Mouse (Mus musculus) B cell, adult (primary cell): ENCODE measurements around the gene Ebp. TPM values are rescaled to one million over a fixed set of nuclear protein-coding genes. Genes with fewer than 3 reads are reported as not detected.

ENCODE experiments used
- total RNA-seq: library from RNA; stranded (reverse); gene quantifications from 4 replicates; pipeline ENCODE4 v1.2.4, GENCODE M21; 2023; ENCODE audit not compliant: inconsistent age

Ebp gene
- 33.9 to 47.7 TPM (median 38.6 TPM) in 4 replicates for total RNA-seq

DNA sequence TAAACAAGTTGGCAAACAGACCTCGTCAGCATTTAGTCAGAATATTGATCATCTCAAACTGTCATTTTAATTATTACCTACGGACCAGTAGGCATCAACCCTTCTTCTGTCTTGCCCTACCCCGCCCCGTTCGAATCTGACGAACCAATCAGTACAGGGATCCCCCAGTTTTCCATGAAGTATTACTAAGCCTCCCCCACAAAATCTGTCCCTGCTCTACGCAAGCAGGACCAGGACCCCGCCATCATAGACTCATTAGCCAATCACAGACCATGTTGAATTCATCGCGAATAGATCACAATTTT is at the start of gene Ebp:
Gene Ebp, minus strand, starts transcription at position 94 of the 305 bp plus-strand sequence.

DNA sequence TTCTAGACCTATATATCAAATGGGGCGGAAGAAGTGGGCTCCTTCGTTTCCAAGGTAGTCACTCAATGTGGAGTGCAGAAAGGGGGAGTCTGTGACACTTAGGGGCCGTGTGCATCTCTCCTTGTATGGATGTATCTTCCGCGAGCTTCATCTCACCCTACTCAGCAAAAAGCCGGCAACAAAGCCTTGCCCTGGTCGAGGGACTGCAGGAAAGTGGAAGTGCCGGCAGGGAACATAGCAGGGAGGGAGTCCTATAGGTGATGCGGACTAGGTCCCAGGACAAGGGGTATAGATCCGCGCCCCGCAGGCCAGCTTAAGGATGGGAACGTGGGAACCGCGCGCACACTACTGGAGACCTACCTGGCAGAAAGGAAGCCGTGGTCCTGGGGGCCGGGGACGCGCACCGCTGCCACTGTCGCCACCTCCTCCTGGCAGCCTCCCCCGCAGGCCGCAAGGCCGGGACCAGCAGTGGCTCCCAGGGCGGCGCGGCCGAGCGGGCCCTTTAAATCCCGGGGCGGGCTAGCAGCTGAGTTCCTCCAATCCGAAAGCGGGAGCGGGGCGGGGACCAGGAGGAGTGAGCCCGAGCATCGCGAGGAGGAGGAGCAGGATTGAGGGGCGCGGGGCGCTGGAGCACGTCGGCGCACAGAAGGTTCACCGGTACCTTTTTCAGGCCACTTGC is 12.8 kb upstream of the Ebp start, which contains the start of gene Porcn:
Gene Porcn, minus strand, starts transcription at position 511 of the 679 bp plus-strand sequence.

DNA sequence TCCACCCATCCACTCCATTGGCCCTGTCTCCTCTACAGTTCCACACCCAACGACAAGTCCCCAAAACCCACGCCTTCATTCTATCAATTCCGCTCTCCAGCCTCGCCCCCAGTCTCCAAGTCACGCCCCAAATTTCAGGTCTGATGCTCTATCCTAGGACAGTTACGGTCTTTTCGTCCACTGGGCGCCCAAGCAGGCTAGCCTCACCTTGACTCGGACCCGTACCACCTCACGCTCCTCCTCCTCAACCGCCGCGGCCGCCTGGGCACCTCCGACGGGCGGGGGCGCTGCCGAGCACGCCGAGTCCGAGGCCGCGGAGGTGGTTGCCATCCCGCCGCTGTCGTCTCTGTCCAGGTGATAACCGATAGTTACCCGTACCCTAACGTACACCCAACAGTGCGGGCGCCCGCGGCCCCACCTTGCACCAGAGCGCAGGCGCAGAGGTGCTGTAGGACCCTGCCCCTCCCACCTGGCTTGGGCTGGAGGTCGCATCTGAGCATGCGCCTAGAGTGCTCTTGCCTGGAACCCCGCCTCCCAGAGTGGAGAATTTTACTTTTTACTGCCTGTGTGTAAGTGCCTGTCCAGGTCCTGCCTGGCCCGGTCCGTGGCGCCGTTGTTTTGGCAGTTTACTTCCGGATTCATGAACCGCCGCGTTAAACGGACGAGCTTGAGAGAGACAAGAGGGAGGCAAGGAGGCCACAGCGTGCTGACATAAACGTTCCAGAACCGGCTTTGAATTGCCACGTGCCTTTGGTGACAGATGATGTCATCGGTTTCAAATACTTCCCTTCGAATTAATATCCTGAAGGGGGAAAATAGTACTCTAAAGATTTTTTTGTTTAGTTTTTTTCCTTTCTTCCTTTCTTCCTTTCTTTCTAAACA is 17.6 kb downstream of the Ebp start, which contains the start of gene Tbc1d25:
Gene Tbc1d25, minus strand, starts transcription at position 678 of the 882 bp plus-strand sequence.

DNA sequence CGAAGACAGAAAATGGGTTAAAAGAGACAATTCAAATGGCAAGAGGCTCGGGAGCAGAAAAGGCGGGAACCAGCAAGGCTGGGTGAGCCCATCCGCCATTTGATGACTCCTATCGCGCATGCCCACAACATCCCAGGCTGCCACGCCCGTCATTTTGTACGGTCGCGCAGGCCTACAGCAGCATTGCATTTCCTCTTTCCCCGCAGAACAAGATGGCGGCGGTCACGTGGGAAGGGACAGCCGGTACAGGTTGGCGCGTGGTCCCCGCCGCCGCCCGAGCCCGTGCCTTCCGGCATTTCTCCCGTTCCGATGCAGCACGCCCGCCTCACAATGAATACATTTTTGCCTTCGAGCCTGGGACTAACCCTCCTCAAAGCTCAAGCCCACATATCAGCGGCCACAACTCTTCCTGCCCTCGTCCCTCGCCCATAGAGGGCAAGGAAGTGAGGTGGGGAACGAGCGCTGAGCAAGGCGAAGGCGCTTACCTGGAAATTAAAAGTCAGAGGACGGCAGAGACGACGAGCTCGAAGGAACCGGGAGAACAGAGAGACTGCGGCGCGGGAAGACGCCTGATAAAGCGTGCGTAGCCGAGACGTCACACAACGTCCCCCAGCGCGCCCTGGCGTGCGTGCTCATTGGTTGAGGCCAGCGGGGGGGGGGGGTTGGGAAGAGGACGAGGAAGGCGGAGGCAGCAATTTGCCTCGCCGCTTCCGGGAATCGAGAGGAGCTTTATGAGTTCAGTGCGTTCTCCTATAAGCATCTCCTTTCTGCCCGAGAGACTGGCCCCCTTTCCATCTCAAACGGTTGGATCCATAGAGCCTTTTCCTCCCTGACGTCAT is 47.9 kb downstream of the Ebp start, which contains the start of gene Rbm3:
Gene Rbm3, minus strand, starts transcription at position 728 of the 839 bp plus-strand sequence.

Other genes with a start within 250 kb of the Ebp start
- 16.5 to 22.4 TPM (median 19.2 TPM) in 4 replicates for gene Hdac6, start 245.6 kb downstream of the Ebp start, total RNA-seq
- gene Gata1, start 215.4 kb downstream of the Ebp start, total RNA-seq, result 0.26 to 0.99 TPM in 2 of 4 replicates, not detected in the others
- gene Glod5, start 175.0 kb downstream of the Ebp start, total RNA-seq, result not detected in 4 replicates
- gene Suv39h1, start 118.8 kb downstream of the Ebp start, total RNA-seq, result 26.1 to 33.5 TPM (median 29.6 TPM) in 4 replicates
- 131 to 137 TPM (median 136 TPM) in 4 replicates for gene Was, start 103.0 kb downstream of the Ebp start, total RNA-seq
- gene Wdr13, start 60.6 kb downstream of the Ebp start, total RNA-seq, result 32.3 to 39.6 TPM (median 36.3 TPM) in 4 replicates
- gene Rbm3, start 47.6 kb downstream of the Ebp start, total RNA-seq, result 461 to 615 TPM (median 557 TPM) in 4 replicates
- 22.8 to 25.2 TPM (median 23.9 TPM) in 4 replicates for gene Tbc1d25, start 17.3 kb downstream of the Ebp start, total RNA-seq
- gene Porcn, start 13.0 kb upstream of the Ebp start, total RNA-seq, result not detected in 4 replicates
- 13.7 to 16.0 TPM (median 14.8 TPM) in 4 replicates for gene Ftsj1, start 58.9 kb upstream of the Ebp start, total RNA-seq
- not detected in 4 replicates for gene Slc38a5, start 77.6 kb upstream of the Ebp start, total RNA-seq
- gene Ssxb10, start 133.9 kb upstream of the Ebp start, total RNA-seq, result not detected in 4 replicates
- not detected in 4 replicates for gene Ssxb9, start 173.5 kb upstream of the Ebp start, total RNA-seq
- gene Ssxb1, start 219.8 kb upstream of the Ebp start, total RNA-seq, result not detected in 4 replicates